Mouse (Mus musculus) left cerebral cortex, postnatal 36 days (tissue): ENCODE results near the gene Grap. TPM values are rescaled to one million over a fixed set of nuclear protein-coding genes. Genes with fewer than 3 reads are reported as not detected.

ENCODE experiments used
- DNase-seq, 2 experiments: peaks; one replicate each; pipeline ENCODE4 v3.0.0; 2021 to 2022; ENCODE audit warnings: low spot score in 2 of 2, mixed read lengths in 1 of 2
- intact Hi-C: fragments of 180-260 bp; cut with DNase I; formaldehyde crosslinking; loops from one replicate; pipeline ENCODE4 v1.15.1; 2025
- total RNA-seq, 2 experiments: library from RNA; stranded (reverse); gene quantifications; 2 replicates each; pipeline ENCODE4 v1.2.3; 2021

The Grap gene
- total RNA-seq, 2 experiments from 2014 or later = 5.2 to 5.5 TPM

GRCm38 (mm10) chr11:61674151-61674838, 21.2 kb downstream of the Grap start:
- intact Hi-C loops = no loop called here

GRCm38 (mm10) chr11:61674839-61675159, 21.7 kb downstream of the Grap start:
- no peak for DNase-seq
- intact Hi-C loops = no loop called here

More at GRCm38 (mm10) chr11:61674151-61674838, 21.2 kb downstream of the Grap start:
- DNase-seq = no peak

GRCm38 (mm10) chr11:61675332-61675731, 22.3 kb downstream of the Grap start:
- intact Hi-C loops = no loop called here
- DNase-seq = no peak

- intact Hi-C loops = no loop called here
- DNase-seq = no peak
Measured at GRCm38 (mm10) chr11:61676216-61676854, 23.3 kb downstream of the Grap start.

GRCm38 (mm10) chr11:61677709-61678108, 24.6 kb downstream of the Grap start:
- no peak for DNase-seq
- intact Hi-C loops = no loop called here

- intact Hi-C loops = no loop called here
- no peak for DNase-seq
Measured at GRCm38 (mm10) chr11:61679091-61679866, 26.2 kb downstream of the Grap start.

- intact Hi-C loops = no loop called here
- no peak for DNase-seq
Measured at GRCm38 (mm10) chr11:61683907-61684731, 31.1 kb downstream of the Grap start, which contains the start of gene Fam83g. Gene Fam83g (plus strand): TSS chr11:61684091.

GRCm38 (mm10) chr11:61685119-61685725, 32.2 kb downstream of the Grap start:
- intact Hi-C loops = no loop called here
- DNase-seq = no peak

GRCm38 (mm10) chr11:61686141-61686540, 33.1 kb downstream of the Grap start:
- intact Hi-C loops = no loop called here
- no peak for DNase-seq

GRCm38 (mm10) chr11:61686906-61687453, 33.9 kb downstream of the Grap start:
- intact Hi-C loops = no loop called here
- no peak for DNase-seq

- DNase-seq = no peak
- intact Hi-C loops = no loop called here
Measured at GRCm38 (mm10) chr11:61687595-61687994, 34.5 kb downstream of the Grap start.

- intact Hi-C loops = no loop called here
- DNase-seq = no peak
Measured at GRCm38 (mm10) chr11:61692996-61693395, 39.9 kb downstream of the Grap start.

- DNase-seq = no peak
- intact Hi-C loops = no loop called here
Measured at GRCm38 (mm10) chr11:61698852-61699251, 45.8 kb downstream of the Grap start.

GRCm38 (mm10) chr11:61699460-61699859, 46.4 kb downstream of the Grap start:
- intact Hi-C loops = no loop called here
- no peak for DNase-seq

GRCm38 (mm10) chr11:61699933-61700332, 46.9 kb downstream of the Grap start:
- no peak for DNase-seq
- intact Hi-C loops = no loop called here

GRCm38 (mm10) chr11:61701696-61702095, 48.6 kb downstream of the Grap start:
- no peak for DNase-seq
- intact Hi-C loops = no loop called here

- intact Hi-C loops = no loop called here
Measured at GRCm38 (mm10) chr11:61702494-61702893, 49.4 kb downstream of the Grap start.

GRCm38 (mm10) chr11:61705581-61705980, 52.5 kb downstream of the Grap start:
- intact Hi-C loops = no loop called here

More at GRCm38 (mm10) chr11:61702494-61702893, 49.4 kb downstream of the Grap start:
- no peak for DNase-seq

GRCm38 (mm10) chr11:61706232-61706631, 53.2 kb downstream of the Grap start:
- intact Hi-C loops = no loop called here

More at GRCm38 (mm10) chr11:61705581-61705980, 52.5 kb downstream of the Grap start:
- DNase-seq = no peak

More at GRCm38 (mm10) chr11:61706232-61706631, 53.2 kb downstream of the Grap start:
- no peak for DNase-seq
